13 mouse cellular contexts compared by ENCODE assay signal in genomic region chr16:63600229-63600628, GRCm38 (mm10).
"Had no signal": no experiment of that assay in that cellular context is flagged by ENCODE, and none has a peak within 500 bp of the region (broad histone marks: within the 10 kb centered on the region; RNA-seq: fewer than 3 reads in every experiment).

No protein-coding gene starts in this region.

- H3K27me3 ChIP-seq: liver, embryonic 13.5 days; lung, embryonic 15.5 days; megakaryocyte, embryonic 14.5 days; midbrain, embryonic 13.5 days; neural tube, embryonic 12.5 days had no signal

- H3K27ac ChIP-seq: kidney, postnatal 0 days; liver, embryonic 13.5 days; lung, embryonic 15.5 days; macrophage; midbrain, embryonic 13.5 days; neural tube, embryonic 12.5 days; stomach, postnatal 0 days had no signal

- H3K4me2 ChIP-seq: liver, embryonic 13.5 days; lung, embryonic 15.5 days; midbrain, embryonic 13.5 days; neural tube, embryonic 12.5 days had no signal

- H3K4me1 ChIP-seq: liver, embryonic 13.5 days; lung, embryonic 15.5 days; megakaryocyte, embryonic 14.5 days; midbrain, embryonic 13.5 days; neural tube, embryonic 12.5 days had no signal

- H3K36me3 ChIP-seq: liver, embryonic 13.5 days; lung, embryonic 15.5 days; midbrain, embryonic 13.5 days had no signal

- DNase-seq: kidney, adult 9 months; kidney, postnatal 36 days; liver; liver, embryonic 13.5 days; liver, postnatal 0 days; lung, postnatal 14 days had no signal

- ATAC-seq: liver, postnatal 0 days; midbrain, embryonic 13.5 days had no signal

- H3K9me3 ChIP-seq: liver, embryonic 13.5 days; lung, embryonic 15.5 days; megakaryocyte, embryonic 14.5 days; midbrain, embryonic 13.5 days; neural tube, embryonic 12.5 days had no signal

- H3K9ac ChIP-seq: liver, embryonic 13.5 days; liver, postnatal 0 days; lung, embryonic 15.5 days; midbrain, embryonic 13.5 days; neural tube, embryonic 12.5 days had no signal

- H3K4me3 ChIP-seq: liver, embryonic 13.5 days; lung, embryonic 15.5 days; megakaryocyte, embryonic 14.5 days; midbrain, embryonic 13.5 days; neural tube, embryonic 12.5 days had no signal
